ENCODE assay signal across 9 mouse cellular contexts in genomic region chr6:85262865-85263515, GRCm38 (mm10).
DNase-seq lines count a peak whose midpoint lies in the region; ATAC-seq and TF ChIP-seq lines count a peak whose summit lies in the region.
"Had no signal": no experiment of that assay in that cellular context is flagged by ENCODE, and none has a peak within 500 bp of the region (broad histone marks: within the 10 kb centered on the region; RNA-seq: fewer than 3 reads in every experiment).

No protein-coding gene starts in this region.

- H3K4me2 ChIP-seq in liver, embryonic 11.5 days, result no peak overlapping the region

- intact Hi-C loops in heart, postnatal 14 days (cut with DNase I), result loop anchor here (2.0 to 5.0 kb wide), 3 partner anchors 69 to 148 kb away; partner anchors contain the start of gene Sfxn5

- 32% methylated on average over 4 of the region's 4 CpGs for WGBS in liver, adult 2 months
- 93% methylated on average over 4 of the region's 4 CpGs for WGBS in liver, embryonic 11.5 days

- H3K4me1 ChIP-seq in liver, adult 2 months (ENCODE audit: control insufficient read depth, insufficient read depth, low read length), result peaks cover 6% of the 10 kb centered on the region
- H3K4me1 ChIP-seq in liver, embryonic 11.5 days (replicated peaks; ENCODE audit: control insufficient read depth, insufficient read depth, low read length), result no peaks in the 10 kb centered on the region

- H3K79me2 ChIP-seq in liver, adult 2 months (ENCODE audit: control insufficient read depth, insufficient read depth, low read length), result no peaks in the 10 kb centered on the region

- H3K9ac ChIP-seq in liver, adult 2 months (ENCODE audit: low read depth, low read length), result no peak overlapping the region
- H3K9ac ChIP-seq in liver, embryonic 11.5 days (ENCODE audit: low read depth, low read length), result no peak overlapping the region

- no peaks in the 10 kb centered on the region for H3K27me3 ChIP-seq in liver, adult 2 months (ENCODE audit: control insufficient read depth, insufficient read depth, low read length)
- H3K27me3 ChIP-seq in liver, embryonic 11.5 days (replicated peaks; ENCODE audit: control insufficient read depth, insufficient read depth, low read length), result peaks cover 4% of the 10 kb centered on the region; the same call in 1 of the 2 replicates

- TF ChIP-seq POLR2A in liver, adult 2 months (IDR thresholded peaks at IDR 0.05; ENCODE audit: extremely low read depth, insufficient read depth, low read length), result no peak

- H3K27ac ChIP-seq in liver, adult 2 months (replicated peaks; ENCODE audit: insufficient read depth, low read depth, low read length), result peak overlapping the region; percentile 63
- no peak overlapping the region for H3K27ac ChIP-seq in liver, embryonic 11.5 days (ENCODE audit: low read depth, low read length)

- no peak; the same call in 1 of the 2 replicates for ATAC-seq in liver, embryonic 11.5 days (replicated peaks; ENCODE audit: low FRiP score)

- no peaks in the 10 kb centered on the region for H3K9me3 ChIP-seq in liver, embryonic 11.5 days (ENCODE audit: control insufficient read depth, low read length)

- DNase-seq in liver, adult 2 months (ENCODE audit: extremely low read depth, low read depth, low spot score), result peak; percentile 90
- no peak for DNase-seq in liver, embryonic 11.5 days (ENCODE audit: low spot score)
- DNase-seq in R1 (ENCODE audit: low read depth, low spot score), result peak; percentile 85
- DNase-seq in cerebellum, postnatal 25 days, result peak; percentile 44 to 68
- peak; percentile 44 to 77 for DNase-seq in heart, postnatal 14 days
- DNase-seq in lung, adult 18-20 months, result peak; percentile 15 to 34
- peak; percentile 39 for DNase-seq in thymus, postnatal 25 days
- DNase-seq in frontal cortex, postnatal 36 days (ENCODE audit: low spot score in 2 of 2), result no peak

- H3K36me3 ChIP-seq in liver, adult 2 months (ENCODE audit: control insufficient read depth, insufficient read depth, low read length), result no peaks in the 10 kb centered on the region
- H3K36me3 ChIP-seq in liver, embryonic 11.5 days (ENCODE audit: control insufficient read depth, insufficient read depth, low read length), result no peaks in the 10 kb centered on the region

- peak; percentile 45; the same call in 1 of the 2 replicates for TF ChIP-seq CTCF in liver, adult 2 months (IDR thresholded peaks at IDR 0.05; ENCODE audit: low read depth, low read length)

- no peak overlapping the region for H3K4me3 ChIP-seq in liver, adult 2 months (ENCODE audit: insufficient read depth, low read depth, low read length)
- H3K4me3 ChIP-seq in liver, embryonic 11.5 days (ENCODE audit: low read depth, low read length), result no peak overlapping the region
- H3K4me3 ChIP-seq: erythroblast, embryonic 14.5 days had no signal

Comparison
In these comparisons a context has a peak if more than half of its experiments do, and no peak if none do; other contexts are left out.
1. DNase-seq: peak in liver, adult 2 months (single experiment), R1 (single experiment), cerebellum, postnatal 25 days (2 of 2), heart, postnatal 14 days (2 of 2), lung, adult 18-20 months (2 of 2) and thymus, postnatal 25 days (single experiment); none in liver, embryonic 11.5 days (single experiment) and frontal cortex, postnatal 36 days (0 of 2).